Mouse (Mus musculus): ENCODE measurements around the gene Atrnl1. TPM values are rescaled to one million over a fixed set of nuclear protein-coding genes. Genes with fewer than 3 reads are reported as not detected.

The Atrnl1 gene
- polyA plus RNA-seq, 1 experiment from 2014 or later, result 4.5 TPM

GRCm38 (mm10) chr19:57910650-57911049 is 299.8 kb downstream of the Atrnl1 start:
- Histone ChIP-seq H3K4me3 (ENCODE audit: low read depth, low read length) (no peak overlapping the region), H3K4me1 (ENCODE audit: insufficient read depth, low read depth, low read length) (no peaks in the 10 kb centered on the region), H3K9ac (replicated peaks; ENCODE audit: low read depth) (no peak overlapping the region), H3K9me3 (ENCODE audit: low read length) (no peaks in the 10 kb centered on the region), H3K36me3 (ENCODE audit: insufficient read depth, low read length) (no peaks in the 10 kb centered on the region), H3K27ac (ENCODE audit: low read length) (no peak overlapping the region), H3K4me2 (replicated peaks; ENCODE audit: low read depth, low read length) (no peak overlapping the region), H3K27me3 (replicated peaks; ENCODE audit: insufficient read depth, low read length) (no peaks in the 10 kb centered on the region)
- ATAC-seq (no peak), DNase-seq (ENCODE audit: low spot score) (no peak)
- TF ChIP-seq CTCF (IDR thresholded peaks at IDR 0.05) (no peak), EP300 (IDR thresholded peaks at IDR 0.05) (no peak)
- WGBS, result 90% methylated on average over 6 of the region's 6 CpGs

DNA sequence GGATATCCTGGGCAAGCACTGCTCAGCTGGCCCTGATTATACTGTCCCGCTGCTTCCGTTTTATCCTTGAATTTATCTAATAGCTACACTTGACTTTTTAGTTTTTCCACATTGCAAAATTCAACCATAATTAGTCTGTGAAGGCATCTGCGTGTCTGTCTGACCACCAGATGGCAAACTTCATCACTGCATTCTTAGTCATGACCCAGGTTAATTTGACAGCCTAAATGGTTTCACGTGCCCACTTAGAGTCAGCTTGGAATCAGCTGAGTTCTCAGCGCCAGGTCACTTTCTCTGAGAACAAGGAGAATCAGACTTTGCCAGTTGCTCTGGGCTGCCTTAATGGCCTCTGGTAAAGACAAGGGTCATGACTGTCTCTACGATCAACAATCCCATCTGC is 305.5 kb downstream of the Atrnl1 start:
- no peak for TF ChIP-seq EP300 (IDR thresholded peaks at IDR 0.05)
- TF ChIP-seq CTCF (IDR thresholded peaks at IDR 0.05), result peak; percentile 58
- no peak overlapping the region for H3K4me2 ChIP-seq (replicated peaks; ENCODE audit: low read depth, low read length)
- H3K9ac ChIP-seq (replicated peaks; ENCODE audit: low read depth), result no peak overlapping the region
- peak; percentile 28 for DNase-seq (ENCODE audit: low spot score)
- no peaks in the 10 kb centered on the region for H3K4me1 ChIP-seq (ENCODE audit: insufficient read depth, low read depth, low read length)
- no peak for ATAC-seq
- no peaks in the 10 kb centered on the region for H3K36me3 ChIP-seq (ENCODE audit: insufficient read depth, low read length)
- H3K9me3 ChIP-seq (ENCODE audit: low read length), result 0 out of 2 replicates have a peak, but pooled peaks cover 4% of the 10 kb centered on the region
- H3K27me3 ChIP-seq (replicated peaks; ENCODE audit: insufficient read depth, low read length), result no peaks in the 10 kb centered on the region
- WGBS, result 55% methylated on average over 6 of the region's 6 CpGs
- no peak overlapping the region for H3K4me3 ChIP-seq (ENCODE audit: low read depth, low read length)
- no peak overlapping the region for H3K27ac ChIP-seq (ENCODE audit: low read length)

DNA sequence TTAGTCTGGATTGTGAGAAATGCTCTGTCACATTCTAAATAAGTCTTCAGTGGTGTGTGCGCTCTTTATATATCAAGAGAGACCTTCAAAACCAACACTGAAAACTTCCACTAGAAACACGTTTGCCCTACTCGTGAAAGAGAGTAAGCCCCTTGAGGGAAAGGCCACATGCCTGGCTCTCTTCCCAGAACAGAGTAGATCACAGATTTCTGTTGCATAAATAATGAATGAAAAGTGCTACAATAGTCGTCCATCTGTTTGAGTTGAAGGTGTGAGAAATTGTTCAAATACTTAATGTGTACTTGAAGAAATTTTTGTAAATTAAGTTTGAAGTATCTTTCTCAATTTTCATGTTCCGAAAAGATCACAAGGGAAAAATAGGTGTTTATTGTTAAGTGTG is 312.2 kb downstream of the Atrnl1 start:
- peak; percentile 53 for DNase-seq (ENCODE audit: low spot score)
- Histone ChIP-seq H3K9ac (replicated peaks; ENCODE audit: low read depth) (no peak overlapping the region), H3K27ac (ENCODE audit: low read length) (no peak overlapping the region), H3K9me3 (ENCODE audit: low read length) (0 out of 2 replicates have a peak, but pooled peaks cover 4% of the 10 kb centered on the region), H3K36me3 (ENCODE audit: insufficient read depth, low read length) (no peaks in the 10 kb centered on the region), H3K4me3 (ENCODE audit: low read depth, low read length) (no peak overlapping the region), H3K4me1 (ENCODE audit: insufficient read depth, low read depth, low read length) (no peaks in the 10 kb centered on the region), H3K4me2 (replicated peaks; ENCODE audit: low read depth, low read length) (no peak overlapping the region), H3K27me3 (replicated peaks; ENCODE audit: insufficient read depth, low read length) (no peaks in the 10 kb centered on the region)
- 36% methylated on average over 5 of the region's 5 CpGs for WGBS
- no peak for ATAC-seq
- TF ChIP-seq CTCF (IDR thresholded peaks at IDR 0.05) (no peak), EP300 (IDR thresholded peaks at IDR 0.05) (no peak)

- TF ChIP-seq CTCF (IDR thresholded peaks at IDR 0.05) (no peak), EP300 (IDR thresholded peaks at IDR 0.05) (no peak)
- Histone ChIP-seq H3K27me3 (replicated peaks; ENCODE audit: insufficient read depth, low read length) (no peaks in the 10 kb centered on the region), H3K36me3 (ENCODE audit: insufficient read depth, low read length) (no peaks in the 10 kb centered on the region), H3K9me3 (ENCODE audit: low read length) (0 out of 2 replicates have a peak, but pooled peaks cover 4% of the 10 kb centered on the region), H3K27ac (ENCODE audit: low read length) (no peak overlapping the region), H3K9ac (replicated peaks; ENCODE audit: low read depth) (no peak overlapping the region), H3K4me2 (replicated peaks; ENCODE audit: low read depth, low read length) (no peak overlapping the region), H3K4me1 (ENCODE audit: insufficient read depth, low read depth, low read length) (no peaks in the 10 kb centered on the region), H3K4me3 (ENCODE audit: low read depth, low read length) (no peak overlapping the region)
- DNase-seq (ENCODE audit: low spot score) (no peak), ATAC-seq (no peak)
- 79% methylated on average over 8 of the region's 8 CpGs for WGBS
Observed at GRCm38 (mm10) chr19:57924856-57925255, 314.0 kb downstream of the Atrnl1 start.

GRCm38 (mm10) chr19:57925681-57926080 is 314.8 kb downstream of the Atrnl1 start:
- Histone ChIP-seq H3K4me1 (ENCODE audit: insufficient read depth, low read depth, low read length) (no peaks in the 10 kb centered on the region), H3K36me3 (ENCODE audit: insufficient read depth, low read length) (no peaks in the 10 kb centered on the region), H3K4me2 (replicated peaks; ENCODE audit: low read depth, low read length) (no peak overlapping the region), H3K27ac (ENCODE audit: low read length) (no peak overlapping the region), H3K27me3 (replicated peaks; ENCODE audit: insufficient read depth, low read length) (no peaks in the 10 kb centered on the region), H3K9me3 (ENCODE audit: low read length) (no peaks in the 10 kb centered on the region), H3K4me3 (ENCODE audit: low read depth, low read length) (no peak overlapping the region), H3K9ac (replicated peaks; ENCODE audit: low read depth) (no peak overlapping the region)
- DNase-seq (ENCODE audit: low spot score) (no peak), ATAC-seq (no peak)
- WGBS, result 63% methylated on average over 10 of the region's 10 CpGs
- TF ChIP-seq EP300 (IDR thresholded peaks at IDR 0.05) (no peak), CTCF (IDR thresholded peaks at IDR 0.05) (no peak)

GRCm38 (mm10) chr19:57926164-57926860 is 315.5 kb downstream of the Atrnl1 start:
- TF ChIP-seq CTCF (IDR thresholded peaks at IDR 0.05), result no peak
- no peak for TF ChIP-seq EP300 (IDR thresholded peaks at IDR 0.05)
- no peaks in the 10 kb centered on the region for H3K27me3 ChIP-seq (replicated peaks; ENCODE audit: insufficient read depth, low read length)
- no peaks in the 10 kb centered on the region for H3K9me3 ChIP-seq (ENCODE audit: low read length)
- H3K9ac ChIP-seq (replicated peaks; ENCODE audit: low read depth), result no peak overlapping the region
- DNase-seq (ENCODE audit: low spot score), result peak; percentile 68
- no peak overlapping the region for H3K4me2 ChIP-seq (replicated peaks; ENCODE audit: low read depth, low read length)
- no peak overlapping the region for H3K27ac ChIP-seq (ENCODE audit: low read length)
- peak; percentile 91 for ATAC-seq
- H3K4me3 ChIP-seq (ENCODE audit: low read depth, low read length), result no peak overlapping the region
- H3K4me1 ChIP-seq (ENCODE audit: insufficient read depth, low read depth, low read length), result no peaks in the 10 kb centered on the region
- no peaks in the 10 kb centered on the region for H3K36me3 ChIP-seq (ENCODE audit: insufficient read depth, low read length)
- 84% methylated on average over 5 of the region's 5 CpGs for whole genome bisulfite sequencing
